Mouse (Mus musculus) monocyte, adult 2 months (primary cell): ENCODE measurements around the gene 1700123K08Rik.
"Not testable (repeated sequence)": the region's sequence is repeated elsewhere in the genome, so short reads cannot be mapped to it uniquely, and the experiment has no call there.

Experiments used
- DNase-seq, 2 experiments: peaks; one replicate each; pipeline ENCODE4 v3.0.0; 2022; ENCODE audit warnings: low spot score in 2 of 2, low read depth in 1 of 2

1700123K08Rik gene

DNA sequence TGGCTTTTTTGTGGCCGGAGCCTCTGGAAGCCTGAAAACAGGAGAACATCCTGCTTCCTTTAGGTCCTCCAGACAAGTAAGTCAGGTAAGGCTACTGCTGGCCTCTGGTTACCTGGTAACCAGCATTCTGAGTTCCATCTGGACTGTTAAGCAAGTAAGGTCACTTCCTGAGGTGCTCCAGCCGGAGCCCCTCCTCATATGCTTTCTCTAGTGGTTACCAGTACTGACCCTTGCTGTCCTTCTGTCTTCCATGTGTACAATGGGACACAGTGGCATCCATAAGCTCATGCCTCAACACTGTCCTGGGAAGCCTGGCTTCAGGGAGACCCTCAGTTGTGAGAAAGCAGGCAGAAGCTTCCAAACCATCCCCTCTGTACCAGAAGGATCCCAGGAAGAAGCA, at the start of gene 1700123K08Rik:
TSS of gene 1700123K08Rik (minus strand) at position 101 of the 400 bp plus-strand sequence.
- not testable (repeated sequence) for DNase-seq

DNA sequence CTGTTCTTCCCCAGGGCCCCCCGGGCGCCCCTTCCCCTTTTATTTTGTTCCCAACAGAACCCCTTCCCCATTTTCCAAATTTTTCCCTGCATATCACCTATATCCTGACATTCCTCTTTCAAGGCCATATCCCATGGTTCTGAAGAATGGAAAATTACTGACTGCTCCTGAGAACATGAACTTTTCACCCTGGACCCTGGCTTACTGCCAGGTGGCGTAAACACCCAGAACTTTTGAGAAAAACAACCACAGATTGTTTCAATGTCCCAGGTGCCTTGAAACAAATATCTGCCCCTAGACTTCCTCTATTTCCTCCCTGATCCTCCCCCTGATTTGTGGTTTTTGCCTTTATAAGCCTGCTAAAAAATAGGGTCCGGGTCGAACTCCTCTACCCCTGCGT, 22.9 kb upstream of the 1700123K08Rik start:
- no peak for DNase-seq

DNA sequence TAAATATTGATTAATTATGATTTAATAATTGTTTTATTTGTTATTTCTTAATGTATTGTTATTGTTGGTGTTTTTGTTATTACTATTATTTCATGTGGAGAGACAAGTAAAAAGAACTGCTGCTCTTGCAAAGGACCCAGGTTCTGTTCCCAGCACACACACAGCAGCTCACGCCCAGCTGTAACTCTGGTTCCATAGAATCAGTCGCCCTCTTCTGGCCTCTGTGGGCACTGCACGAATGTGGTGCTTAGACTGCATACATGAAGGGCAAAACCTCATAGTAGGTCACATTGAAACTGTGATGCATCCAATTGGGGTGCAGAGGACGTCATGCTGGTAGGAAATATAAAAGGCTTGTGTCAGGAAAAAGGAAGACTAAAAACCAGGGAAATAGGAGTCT, 7.1 kb upstream of the 1700123K08Rik start:
- no peak for DNase-seq

- DNase-seq = no peak
Measured at GRCm38 (mm10) chr5:138552718-138553117, 11.8 kb downstream of the 1700123K08Rik start.

DNA sequence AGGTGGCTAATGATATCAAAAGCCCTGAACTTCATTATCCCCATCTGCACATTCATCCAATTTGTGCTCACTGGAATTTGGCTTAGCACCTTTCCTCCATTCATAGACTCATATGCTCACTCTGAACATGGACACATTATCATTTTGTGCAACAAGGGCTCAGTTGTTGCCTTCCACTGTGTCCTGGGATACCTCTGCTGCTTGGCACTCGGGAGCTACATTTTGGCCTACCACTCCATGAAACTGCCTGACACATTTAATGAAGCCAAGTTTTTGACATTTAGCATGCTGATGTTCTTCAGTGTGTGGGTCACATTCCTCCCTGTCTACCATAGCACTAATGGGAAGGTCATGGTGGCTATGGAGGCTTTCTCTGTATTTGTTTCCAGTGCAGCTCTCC, 32.0 kb downstream of the 1700123K08Rik start:
- DNase-seq = no peak
